Mouse (Mus musculus) C2C12 (cell line): ENCODE data around the gene Gm10142. TPM values are rescaled to one million over a fixed set of nuclear protein-coding genes. Genes with fewer than 3 reads are reported as not detected.
"Not testable (repeated sequence)": the region's sequence is repeated elsewhere in the genome, so short reads cannot be mapped to it uniquely, and the experiment has no call there.

Experiments
- H3K27me3 ChIP-seq: one replicate; pipeline ENCODE4 v1.6.1; 2011; ENCODE audit not compliant: control insufficient read depth, insufficient read depth, insufficient read length
- H3K36me3 ChIP-seq: one replicate; pipeline ENCODE4 v1.6.1; 2011; ENCODE audit not compliant: control insufficient read depth, insufficient read depth
- H3K4me3 ChIP-seq: one replicate; pipeline ENCODE4 v1.5.1; 2011; ENCODE audit warnings: mild to moderate bottlenecking, control low read depth; ENCODE audit not compliant: poor library complexity, insufficient read depth, severe bottlenecking
- H3K79me2 ChIP-seq: one replicate; pipeline ENCODE4 v1.6.1; 2011; ENCODE audit not compliant: control insufficient read depth, insufficient read depth
- H3K79me3 ChIP-seq: one replicate; pipeline ENCODE4 v1.6.1; 2011; ENCODE audit warnings: low read depth, control low read depth
- H3ac ChIP-seq: one replicate; pipeline ENCODE3; 2011; ENCODE audit warnings: low read depth; ENCODE audit not compliant: control insufficient read depth, insufficient read length
- CEBPB ChIP-seq: IDR thresholded peaks from one replicate; pipeline ENCODE4 v1.6.1; 2011; ENCODE audit warnings: low read depth, mild to moderate bottlenecking, control low read depth, moderate library complexity
- CTCF ChIP-seq: IDR thresholded peaks from one replicate; pipeline ENCODE4 v1.5.1; 2011; ENCODE audit not compliant: control insufficient read depth, insufficient read depth, insufficient read length
- FOSL1 ChIP-seq: IDR thresholded peaks from one replicate; pipeline ENCODE4 v1.8.0; 2011; ENCODE audit warnings: mild to moderate bottlenecking, low read length; ENCODE audit not compliant: poor library complexity, insufficient read depth, severe bottlenecking
- MAX ChIP-seq: IDR thresholded peaks from one replicate; pipeline ENCODE4 v1.6.1; 2011; ENCODE audit warnings: mild to moderate bottlenecking, control low read depth
- MYOD1 ChIP-seq: IDR thresholded peaks from one replicate; pipeline ENCODE4 v1.6.1; 2011; ENCODE audit warnings: low read depth; ENCODE audit not compliant: control insufficient read depth, insufficient read length
- MYOG ChIP-seq: IDR thresholded peaks from one replicate; pipeline ENCODE4 v1.6.1; 2011; ENCODE audit not compliant: control insufficient read depth, insufficient read length; ENCODE audit errors: extremely low read depth
- USF1 ChIP-seq: IDR thresholded peaks from one replicate; pipeline ENCODE4 v1.6.1; 2011; ENCODE audit warnings: low read depth, mild to moderate bottlenecking, control low read depth, moderate library complexity
- polyA plus RNA-seq: library from polyadenylated mRNA; unstranded; fragments of >200 nt; fragmentation: generic; extraction: Trizol; gene quantifications from one replicate; pipeline ENCODE4 v1.2.1, GENCODE M21; 2012; ENCODE audit warnings: missing spikeins

Gm10142 gene
- polyA plus RNA-seq, 1 experiment: not detected

GRCm38 (mm10) chr10:77682994-77683393 is 32.6 kb upstream of the Gm10142 start:
- Histone ChIP-seq H3K27me3 (peaks cover 74% of the 10 kb centered on the region), H3K79me3 (no peaks in the 10 kb centered on the region), H3K4me3 (no peak overlapping the region), H3ac (no peak overlapping the region), H3K79me2 (no peaks in the 10 kb centered on the region), H3K36me3 (no peaks in the 10 kb centered on the region)
- TF ChIP-seq CEBPB: no peak
- no peak for TF ChIP-seq MAX
- no peak for TF ChIP-seq MYOG
- TF ChIP-seq MYOD1: no peak
- no peak for TF ChIP-seq CTCF
- no peak for TF ChIP-seq FOSL1
- no peak for TF ChIP-seq USF1

GRCm38 (mm10) chr10:77684181-77684580 is 31.4 kb upstream of the Gm10142 start:
- Histone ChIP-seq H3K36me3 (no peaks in the 10 kb centered on the region), H3K79me2 (no peaks in the 10 kb centered on the region), H3K27me3 (peaks cover 75% of the 10 kb centered on the region), H3K79me3 (no peaks in the 10 kb centered on the region), H3ac (no peak overlapping the region), H3K4me3 (no peak overlapping the region)
- no peak for TF ChIP-seq MAX
- TF ChIP-seq USF1: no peak

DNA sequence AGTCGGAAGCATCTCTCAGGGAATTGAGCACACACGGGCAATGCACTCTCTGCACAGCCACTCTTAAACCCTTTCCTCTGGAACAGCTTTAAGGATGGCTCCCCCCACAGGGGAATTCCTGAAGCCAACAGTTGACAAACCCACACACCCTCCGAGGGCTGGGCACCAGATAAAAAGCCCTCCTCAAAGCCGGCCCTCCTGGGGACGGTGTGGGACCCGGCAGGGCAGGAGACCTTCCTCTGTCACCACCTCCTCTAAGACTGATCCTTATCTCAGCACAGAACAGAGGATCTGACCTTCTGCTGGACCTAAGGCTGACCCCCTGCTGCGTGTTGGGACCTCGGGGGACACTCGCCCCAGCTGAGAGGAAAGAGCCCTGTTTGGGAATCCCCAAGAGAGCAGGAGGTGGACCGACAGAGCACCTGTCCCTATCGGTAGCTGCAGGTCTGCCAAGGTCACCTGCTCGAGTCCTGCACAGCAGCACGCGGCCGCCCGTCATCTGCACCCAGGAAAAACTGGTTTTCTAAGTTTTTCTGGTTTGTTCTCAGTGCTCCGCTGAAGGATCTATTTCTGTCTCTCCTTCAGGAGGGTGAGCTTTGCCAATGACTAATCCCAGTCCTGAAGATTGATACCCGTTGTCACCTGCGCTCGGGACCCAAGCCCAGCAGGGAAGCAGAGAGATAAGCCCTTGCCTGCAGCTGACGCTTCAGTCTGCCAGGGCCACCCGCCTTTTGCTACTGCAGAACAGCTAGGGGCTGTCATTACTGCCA is 29.5 kb upstream of the Gm10142 start, which contains the start of gene Tspear:
Tspear (plus strand) TSS at position 675 of the 770 bp plus-strand sequence.
- H3K36me3 ChIP-seq: no peaks in the 10 kb centered on the region
- no peaks in the 10 kb centered on the region for H3K79me3 ChIP-seq
- peaks cover 91% of the 10 kb centered on the region for H3K27me3 ChIP-seq
- H3K4me3 ChIP-seq: no peak within 1 kb of the TSS
- no peak for TF ChIP-seq USF1
- no peak for TF ChIP-seq CEBPB
- TF ChIP-seq MYOD1: no peak
- no peak for TF ChIP-seq MAX
- no peak for TF ChIP-seq FOSL1
- H3ac ChIP-seq: no peak within 1 kb of the TSS
- no peaks in the 10 kb centered on the region for H3K79me2 ChIP-seq

DNA sequence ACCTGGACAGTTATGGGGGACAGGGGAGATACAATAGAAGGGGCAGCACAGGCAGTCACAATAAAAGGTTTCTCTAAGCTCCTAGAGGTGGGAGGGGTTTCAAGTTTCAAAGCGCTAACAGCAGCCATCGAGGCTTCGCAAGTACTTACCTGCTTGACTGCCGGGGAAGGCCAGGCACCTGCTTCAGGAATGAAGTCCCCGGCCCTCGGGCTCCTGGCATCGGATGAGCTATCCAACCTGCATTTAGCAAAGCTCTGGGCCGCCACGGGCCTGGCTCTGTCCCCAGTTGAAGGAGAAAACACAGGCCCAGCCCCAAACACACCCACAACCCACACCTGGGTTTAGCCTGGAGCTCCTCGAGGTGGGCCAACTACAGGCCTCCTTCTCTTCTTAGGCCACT is 28.6 kb upstream of the Gm10142 start:
- Histone ChIP-seq H3K27me3 (peaks cover 95% of the 10 kb centered on the region), H3K36me3 (no peaks in the 10 kb centered on the region), H3ac (no peak overlapping the region), H3K79me2 (no peaks in the 10 kb centered on the region), H3K79me3 (no peaks in the 10 kb centered on the region), H3K4me3 (no peak overlapping the region)
- TF ChIP-seq MYOD1: no peak
- no peak for TF ChIP-seq CTCF

- H3ac ChIP-seq, H3K36me3 ChIP-seq, H3K79me2 ChIP-seq, H3K4me3 ChIP-seq, H3K79me3 ChIP-seq: not testable (repeated sequence)
- peak; percentile 62 for TF ChIP-seq MYOD1
- peaks cover 86% of the 10 kb centered on the region for H3K27me3 ChIP-seq
Observed at GRCm38 (mm10) chr10:77690356-77690807, 25.2 kb upstream of the Gm10142 start, which contains the start of gene Gm19402. TSS of gene Gm19402 (minus strand) at chr10:77690757.

DNA sequence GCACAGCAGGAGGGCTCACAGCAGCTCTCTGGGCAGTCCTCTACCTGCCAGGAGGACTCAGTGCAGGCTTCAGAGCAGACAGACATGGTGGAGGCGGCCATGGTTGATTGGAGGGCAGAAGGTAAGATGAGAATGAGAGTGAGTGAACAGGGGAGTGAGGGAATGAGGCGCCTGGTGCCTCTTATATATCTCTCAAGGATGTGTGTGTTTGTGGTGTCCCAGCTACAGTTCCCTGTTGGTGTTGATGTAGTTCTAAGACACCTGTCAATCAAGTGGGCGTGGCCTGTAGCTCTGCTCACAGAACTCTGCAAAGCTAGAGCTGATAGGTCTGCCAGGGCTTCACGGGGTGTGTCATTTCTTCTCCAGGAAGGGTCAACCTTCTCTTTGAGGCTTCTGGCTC is 18.5 kb upstream of the Gm10142 start, which contains the start of gene Gm9508:
Gm9508 (minus strand) TSS at position 101 of the 400 bp plus-strand sequence.
- Histone ChIP-seq H3K4me3 (no peak within 1 kb of the TSS), H3K36me3 (no peaks in the 10 kb centered on the region), H3K79me2 (no peaks in the 10 kb centered on the region), H3K27me3 (peaks cover 24% of the 10 kb centered on the region), H3ac (no peak within 1 kb of the TSS), H3K79me3 (no peaks in the 10 kb centered on the region)
- TF ChIP-seq CTCF: no peak
- no peak for TF ChIP-seq USF1
- TF ChIP-seq MYOD1: no peak
- TF ChIP-seq FOSL1: no peak
